In genomic region chr6:31095943-31096714, GRCm38 (mm10) we compare ENCODE assay signal across 8 mouse cellular contexts.
DNase-seq lines count a peak whose midpoint lies in the region; ATAC-seq and TF ChIP-seq lines count a peak whose summit lies in the region.

No protein-coding gene starts in this region.

- H3K79me2 ChIP-seq in liver, adult 2 months (ENCODE audit: control insufficient read depth, insufficient read depth, low read length): peaks cover 23% of the 10 kb centered on the region; the same call in 1 of the 2 replicates

- peak overlapping the region; percentile 38 for H3K27ac ChIP-seq in liver, adult 2 months (replicated peaks; ENCODE audit: insufficient read depth, low read depth, low read length)
- no peak overlapping the region for H3K27ac ChIP-seq in liver, postnatal 0 days (ENCODE audit: low read depth)
- H3K27ac ChIP-seq in limb, embryonic 10.5 days: peak overlapping the region; percentile 75
- H3K27ac ChIP-seq in liver, embryonic 11.5 days (ENCODE audit: low read depth, low read length): no peak overlapping the region
- no peak overlapping the region for H3K27ac ChIP-seq in intestine, embryonic 15.5 days

- no peak for TF ChIP-seq POLR2A in liver, adult 2 months (IDR thresholded peaks at IDR 0.05; ENCODE audit: extremely low read depth, insufficient read depth, low read length)

- peak; percentile 82 for DNase-seq in liver, adult 2 months (ENCODE audit: extremely low read depth, low read depth, low spot score)
- no peak for DNase-seq in liver, postnatal 0 days
- peak; percentile 90 for DNase-seq in cerebellum, adult 9-10 months
- DNase-seq in limb, embryonic 10.5 days (ENCODE audit: low spot score): no peak
- DNase-seq in urinary bladder, postnatal 25 days (ENCODE audit: low spot score): no peak
- DNase-seq in liver, embryonic 11.5 days (ENCODE audit: low spot score): no peak

- no peak overlapping the region for H3K9ac ChIP-seq in liver, adult 2 months (ENCODE audit: low read depth, low read length)
- H3K9ac ChIP-seq in liver, postnatal 0 days (replicated peaks): no peak overlapping the region
- H3K9ac ChIP-seq in liver, embryonic 11.5 days (ENCODE audit: low read depth, low read length): no peak overlapping the region
- no peak overlapping the region for H3K9ac ChIP-seq in intestine, embryonic 15.5 days

- ATAC-seq in liver, postnatal 0 days: no peak
- 0 out of 2 replicates have a peak, but pooled peaks have one; percentile 16 for ATAC-seq in granulocyte monocyte progenitor cell, adult 5-6 weeks (replicated peaks; ENCODE audit: poor library complexity, severe bottlenecking)
- ATAC-seq in liver, embryonic 11.5 days (replicated peaks; ENCODE audit: low FRiP score): no peak
- ATAC-seq in intestine, embryonic 15.5 days: no peak

- WGBS in liver, adult 2 months: 48% methylated on average over 21 of the region's 21 CpGs
- WGBS in liver, postnatal 0 days (ENCODE audit: insufficient replicate concordance): 78% methylated on average over 21 of the region's 21 CpGs
- 78% methylated on average over 21 of the region's 21 CpGs for WGBS in limb, embryonic 10.5 days
- WGBS in liver, embryonic 11.5 days: 79% methylated on average over 21 of the region's 21 CpGs
- WGBS in intestine, embryonic 15.5 days: 70% methylated on average over 21 of the region's 21 CpGs

- H3K27me3 ChIP-seq in liver, adult 2 months (ENCODE audit: control insufficient read depth, insufficient read depth, low read length): no peaks in the 10 kb centered on the region
- H3K27me3 ChIP-seq in liver, postnatal 0 days (ENCODE audit: insufficient read depth, low read length): no peaks in the 10 kb centered on the region
- no peaks in the 10 kb centered on the region for H3K27me3 ChIP-seq in limb, embryonic 10.5 days (ENCODE audit: low read depth, poor library complexity, severe bottlenecking)
- H3K27me3 ChIP-seq in liver, embryonic 11.5 days (replicated peaks; ENCODE audit: control insufficient read depth, insufficient read depth, low read length): no peaks in the 10 kb centered on the region
- no peaks in the 10 kb centered on the region for H3K27me3 ChIP-seq in intestine, embryonic 15.5 days (replicated peaks)

- no peaks in the 10 kb centered on the region for H3K9me3 ChIP-seq in liver, postnatal 0 days (ENCODE audit: low read length)
- H3K9me3 ChIP-seq in limb, embryonic 10.5 days (replicated peaks): no peaks in the 10 kb centered on the region
- no peaks in the 10 kb centered on the region for H3K9me3 ChIP-seq in liver, embryonic 11.5 days (ENCODE audit: control insufficient read depth, low read length)
- H3K9me3 ChIP-seq in intestine, embryonic 15.5 days: no peaks in the 10 kb centered on the region

- no peak overlapping the region for H3K4me2 ChIP-seq in liver, postnatal 0 days (ENCODE audit: low read depth, low read length)
- no peak overlapping the region for H3K4me2 ChIP-seq in liver, embryonic 11.5 days
- H3K4me2 ChIP-seq in intestine, embryonic 15.5 days (replicated peaks): no peak overlapping the region

- no peak for TF ChIP-seq CTCF in liver, adult 2 months (IDR thresholded peaks at IDR 0.05; ENCODE audit: low read depth, low read length)
- TF ChIP-seq CTCF in liver, postnatal 0 days (IDR thresholded peaks at IDR 0.05; ENCODE audit: low read depth): no peak

- no peak overlapping the region for H3K4me3 ChIP-seq in liver, adult 2 months (ENCODE audit: insufficient read depth, low read depth, low read length)
- no peak overlapping the region for H3K4me3 ChIP-seq in liver, postnatal 0 days (ENCODE audit: low read depth, low read length)
- H3K4me3 ChIP-seq in limb, embryonic 10.5 days: no peak overlapping the region
- H3K4me3 ChIP-seq in liver, embryonic 11.5 days (ENCODE audit: low read depth, low read length): no peak overlapping the region
- no peak overlapping the region for H3K4me3 ChIP-seq in intestine, embryonic 15.5 days (replicated peaks)

- H3K4me1 ChIP-seq in liver, adult 2 months (ENCODE audit: control insufficient read depth, insufficient read depth, low read length): peaks cover 38% of the 10 kb centered on the region
- H3K4me1 ChIP-seq in liver, postnatal 0 days (ENCODE audit: insufficient read depth): no peaks in the 10 kb centered on the region
- peaks cover 28% of the 10 kb centered on the region for H3K4me1 ChIP-seq in limb, embryonic 10.5 days
- H3K4me1 ChIP-seq in liver, embryonic 11.5 days (replicated peaks; ENCODE audit: control insufficient read depth, insufficient read depth, low read length): 0 out of 2 replicates have a peak, but pooled peaks cover 3% of the 10 kb centered on the region
- H3K4me1 ChIP-seq in intestine, embryonic 15.5 days (replicated peaks): 0 out of 2 replicates have a peak, but pooled peaks cover 8% of the 10 kb centered on the region

- H3K36me3 ChIP-seq in liver, adult 2 months (ENCODE audit: control insufficient read depth, insufficient read depth, low read length): peaks cover 12% of the 10 kb centered on the region; the same call in 1 of the 2 replicates
- 0 out of 2 replicates have a peak, but pooled peaks cover 2% of the 10 kb centered on the region for H3K36me3 ChIP-seq in liver, postnatal 0 days (replicated peaks; ENCODE audit: insufficient read depth, low read length)
- H3K36me3 ChIP-seq in limb, embryonic 10.5 days: no peaks in the 10 kb centered on the region
- no peaks in the 10 kb centered on the region for H3K36me3 ChIP-seq in liver, embryonic 11.5 days (ENCODE audit: control insufficient read depth, insufficient read depth, low read length)
- H3K36me3 ChIP-seq in intestine, embryonic 15.5 days: no peaks in the 10 kb centered on the region

- TF ChIP-seq EP300 in liver, postnatal 0 days (IDR thresholded peaks at IDR 0.05; ENCODE audit: low read depth): no peak

Comparison
In these comparisons a context has a peak if more than half of its experiments do, and no peak if none do; other contexts are left out.
1. DNase-seq: peak in liver, adult 2 months (single experiment) and cerebellum, adult 9-10 months (single experiment); none in liver, postnatal 0 days (single experiment), limb, embryonic 10.5 days (single experiment), urinary bladder, postnatal 25 days (single experiment) and liver, embryonic 11.5 days (single experiment).
2. H3K27ac ChIP-seq: peak in liver, adult 2 months (single experiment) and limb, embryonic 10.5 days (single experiment); none in liver, postnatal 0 days (single experiment), liver, embryonic 11.5 days (single experiment) and intestine, embryonic 15.5 days (single experiment).